Mouse (Mus musculus) urinary bladder, postnatal 14 days (tissue): ENCODE results near the gene Ptprg.

ENCODE experiments used
- DNase-seq: peaks from one replicate; pipeline ENCODE4 v3.0.0; 2021; ENCODE audit warnings: low spot score

The Ptprg gene

GRCm38 (mm10) chr14:11684104-11684503 is 130.8 kb downstream of the Ptprg start:
- DNase-seq: no peak

- DNase-seq: no peak
These were observed 134.2 kb downstream of the Ptprg start for GRCm38 (mm10) chr14:11687541-11687940.

- no peak for DNase-seq
These were observed 134.8 kb downstream of the Ptprg start for GRCm38 (mm10) chr14:11688142-11688541.

DNA sequence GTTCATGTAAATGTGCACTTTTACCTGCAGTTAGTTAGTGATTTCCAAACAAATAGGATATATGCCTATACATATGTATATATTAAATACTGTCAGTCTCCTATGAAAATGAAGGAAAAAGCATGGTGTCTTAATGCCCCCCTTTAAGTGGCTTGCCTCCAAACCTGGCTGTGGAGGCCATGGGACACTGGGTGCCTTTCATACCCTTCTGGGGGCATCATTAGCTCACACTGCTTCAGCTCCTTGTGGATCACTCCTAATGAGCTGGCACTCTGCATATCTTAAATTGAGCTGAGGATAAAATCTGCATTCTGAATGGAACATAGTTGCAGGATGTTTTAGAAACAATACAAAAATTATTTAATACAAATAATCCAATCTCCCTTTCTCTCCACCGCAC is 136.7 kb downstream of the Ptprg start:
- DNase-seq: no peak

GRCm38 (mm10) chr14:11691531-11691930 is 138.2 kb downstream of the Ptprg start:
- DNase-seq: no peak

DNA sequence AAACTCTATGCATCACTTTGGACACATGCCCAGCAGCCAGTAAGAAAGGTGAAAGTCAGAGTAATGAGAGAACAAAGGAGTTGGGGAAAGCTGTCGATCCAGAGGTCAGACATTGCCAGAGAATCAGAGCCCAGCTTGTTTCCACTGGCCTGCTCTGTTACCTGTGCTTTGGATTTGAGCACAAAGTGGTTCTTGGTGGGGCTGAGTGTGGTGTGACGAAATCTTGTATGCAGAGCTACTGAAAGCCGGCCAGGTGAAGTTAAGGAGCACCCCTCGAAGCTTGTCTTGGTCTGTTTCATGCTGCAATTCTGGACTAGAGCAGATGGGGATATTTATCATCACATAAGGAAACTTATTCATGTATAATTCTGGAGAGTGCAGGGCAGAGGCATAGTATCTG is 145.5 kb downstream of the Ptprg start:
- DNase-seq: no peak

DNA sequence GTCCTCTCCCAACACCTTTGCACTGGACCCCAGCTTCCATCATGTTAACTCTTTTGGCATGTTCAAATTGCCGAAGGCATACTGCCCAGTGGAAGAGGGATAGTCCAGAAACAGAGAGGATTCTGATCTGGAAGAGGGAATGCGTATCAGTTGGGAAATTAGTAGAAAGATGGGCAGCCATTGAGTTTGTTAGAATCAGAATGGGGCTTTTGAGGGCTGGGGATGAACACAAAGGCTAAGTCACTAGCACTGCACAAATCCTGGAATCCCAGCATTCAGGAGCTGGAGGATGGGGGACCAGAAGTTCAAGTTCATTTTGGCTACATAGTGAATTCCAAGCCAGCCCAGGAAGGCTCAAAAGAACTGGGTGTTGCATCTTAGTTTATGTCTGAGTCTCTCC is 146.3 kb downstream of the Ptprg start:
- no peak for DNase-seq

- DNase-seq: no peak
These were observed 148.4 kb downstream of the Ptprg start for GRCm38 (mm10) chr14:11701516-11702249.

GRCm38 (mm10) chr14:11702770-11703477 is 149.6 kb downstream of the Ptprg start:
- DNase-seq: no peak

DNA sequence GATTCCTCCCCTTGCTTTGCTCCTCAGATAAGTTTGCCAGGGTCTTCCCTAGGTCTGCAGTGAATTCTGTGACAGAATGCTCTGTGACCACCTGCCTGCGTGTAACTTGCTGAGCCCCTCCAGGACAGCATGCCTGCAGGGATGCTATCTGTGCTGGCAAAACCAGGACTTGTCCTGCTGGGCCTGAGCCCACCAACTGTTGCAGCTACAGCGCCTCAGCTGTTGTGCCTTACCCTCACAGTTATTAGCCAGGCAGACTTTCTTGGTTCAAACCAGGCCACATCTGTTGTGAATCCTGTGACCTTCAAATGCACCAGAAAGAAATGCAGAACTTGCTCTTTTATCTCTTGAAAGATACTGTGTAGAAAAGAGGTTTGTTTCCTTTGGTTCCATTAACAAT is 151.5 kb downstream of the Ptprg start:
- no peak for DNase-seq

- no peak for DNase-seq
These were observed 156.0 kb downstream of the Ptprg start for GRCm38 (mm10) chr14:11709352-11709751.

- no peak for DNase-seq
These were observed 156.5 kb downstream of the Ptprg start for GRCm38 (mm10) chr14:11709798-11710197.

GRCm38 (mm10) chr14:11710410-11711122 is 157.2 kb downstream of the Ptprg start:
- no peak for DNase-seq

DNA sequence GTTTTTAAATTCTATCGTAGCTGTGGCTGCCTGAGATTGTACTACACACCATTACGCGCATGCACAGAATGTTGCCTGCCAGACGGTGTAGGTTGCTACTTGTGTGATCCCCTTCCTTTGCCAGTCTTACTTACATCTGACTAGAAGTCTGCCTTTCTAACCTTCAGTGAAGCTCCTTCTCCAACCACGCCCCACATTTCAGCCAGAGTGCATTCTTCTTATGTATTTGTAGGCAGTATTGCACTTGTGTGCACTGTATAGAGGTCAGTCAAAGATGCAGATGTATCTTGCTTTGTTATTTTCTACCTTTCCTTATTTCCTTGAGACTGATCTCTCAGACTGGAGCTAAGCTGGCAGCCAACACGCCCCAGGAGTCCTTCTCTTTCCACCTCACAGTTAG is 158.8 kb downstream of the Ptprg start:
- DNase-seq: no peak

DNA sequence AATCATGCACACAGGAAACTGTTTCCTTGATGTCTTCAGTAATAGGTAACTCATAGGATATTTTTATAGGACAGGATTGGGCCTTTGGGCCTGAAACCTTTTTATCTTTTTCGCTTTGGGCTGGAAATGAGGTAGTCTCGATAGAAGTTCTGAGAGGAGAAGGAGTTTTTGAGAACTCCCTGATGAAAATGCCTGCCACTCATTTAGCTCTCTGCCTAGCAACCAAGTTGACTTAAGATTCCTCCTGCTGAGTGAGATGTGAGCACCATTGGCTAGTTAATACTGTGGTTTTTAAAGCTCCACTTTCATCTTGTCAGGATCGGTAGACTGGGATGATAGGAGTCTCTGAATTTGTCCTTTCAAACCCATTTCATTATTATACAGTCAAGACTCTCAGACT is 162.9 kb downstream of the Ptprg start:
- no peak for DNase-seq

DNA sequence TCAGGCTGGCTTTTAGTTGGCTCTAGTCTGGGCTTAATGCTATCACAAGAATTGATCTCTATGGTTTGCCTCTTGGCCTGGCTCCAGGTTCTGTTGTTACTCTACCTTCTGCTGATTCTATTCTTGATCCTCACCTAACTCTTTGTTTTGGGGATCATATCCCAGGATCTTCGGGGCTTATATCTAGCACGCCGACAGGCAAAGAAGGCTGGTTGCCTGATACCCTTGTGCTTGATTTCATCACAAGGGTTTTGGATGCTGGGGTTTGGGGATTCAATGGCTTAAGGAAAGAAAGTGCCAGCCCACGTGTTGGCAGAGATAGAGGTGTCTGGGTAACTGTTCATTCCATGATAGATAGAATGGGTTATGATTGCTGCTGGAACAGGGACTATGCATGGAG is 164.9 kb downstream of the Ptprg start:
- no peak for DNase-seq

DNA sequence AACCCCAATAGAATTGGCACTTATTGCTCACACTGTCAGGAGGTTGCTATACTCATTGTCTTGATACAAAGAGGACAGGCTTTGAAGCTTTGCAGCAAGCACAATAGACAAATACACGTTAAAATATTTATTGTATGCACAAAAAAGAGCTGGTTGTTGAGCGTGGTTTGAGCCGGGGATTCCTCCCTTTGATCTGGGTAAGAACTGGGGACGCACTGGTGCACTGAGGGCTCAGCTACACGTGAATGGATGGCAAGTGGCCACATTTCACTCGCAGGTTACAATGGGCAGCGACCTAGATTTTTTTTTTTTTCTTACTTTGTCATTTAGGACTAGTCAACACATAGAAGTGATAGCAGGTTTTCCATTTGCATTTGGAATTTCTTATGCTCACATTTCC is 165.9 kb downstream of the Ptprg start:
- no peak for DNase-seq

DNA sequence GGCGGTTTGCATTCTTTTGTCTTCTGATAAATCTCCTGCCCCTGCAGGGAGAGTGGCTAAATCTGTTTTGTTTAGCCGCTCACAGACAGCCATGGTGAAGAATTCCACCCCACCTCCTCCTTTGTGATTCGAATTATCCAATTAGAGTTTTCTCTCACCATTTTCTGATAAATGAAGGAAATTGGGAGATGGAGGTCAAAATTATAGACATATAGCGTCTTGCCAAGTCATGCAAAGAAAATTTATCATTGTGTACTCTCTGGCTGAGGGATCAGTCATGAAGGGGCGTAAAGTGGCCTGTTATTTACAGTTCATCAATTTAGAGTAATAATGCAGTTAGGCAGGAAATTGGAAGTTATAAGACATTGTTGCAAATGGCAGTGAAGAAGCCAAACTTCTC is 168.8 kb downstream of the Ptprg start:
- no peak for DNase-seq

DNA sequence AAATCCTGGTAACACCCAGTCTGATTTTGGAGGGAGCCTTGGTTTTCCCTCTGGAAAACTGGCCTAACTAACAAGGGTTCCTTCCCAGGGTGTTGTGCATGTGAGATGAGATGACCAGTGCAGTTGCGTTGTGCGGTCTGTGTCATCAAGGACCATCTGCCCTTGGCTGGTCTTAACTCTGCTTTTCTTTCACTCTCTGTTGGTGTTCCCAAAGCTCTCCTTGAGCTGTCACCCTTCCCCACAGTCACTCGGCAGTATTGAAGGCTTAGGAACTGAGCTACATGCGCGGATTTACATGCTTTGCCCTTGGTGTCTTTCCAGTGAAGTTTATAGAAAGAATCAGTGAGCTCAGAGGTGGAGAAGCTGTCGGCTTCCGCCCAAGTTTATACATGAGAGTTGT is 170.5 kb downstream of the Ptprg start:
- DNase-seq: no peak

DNA sequence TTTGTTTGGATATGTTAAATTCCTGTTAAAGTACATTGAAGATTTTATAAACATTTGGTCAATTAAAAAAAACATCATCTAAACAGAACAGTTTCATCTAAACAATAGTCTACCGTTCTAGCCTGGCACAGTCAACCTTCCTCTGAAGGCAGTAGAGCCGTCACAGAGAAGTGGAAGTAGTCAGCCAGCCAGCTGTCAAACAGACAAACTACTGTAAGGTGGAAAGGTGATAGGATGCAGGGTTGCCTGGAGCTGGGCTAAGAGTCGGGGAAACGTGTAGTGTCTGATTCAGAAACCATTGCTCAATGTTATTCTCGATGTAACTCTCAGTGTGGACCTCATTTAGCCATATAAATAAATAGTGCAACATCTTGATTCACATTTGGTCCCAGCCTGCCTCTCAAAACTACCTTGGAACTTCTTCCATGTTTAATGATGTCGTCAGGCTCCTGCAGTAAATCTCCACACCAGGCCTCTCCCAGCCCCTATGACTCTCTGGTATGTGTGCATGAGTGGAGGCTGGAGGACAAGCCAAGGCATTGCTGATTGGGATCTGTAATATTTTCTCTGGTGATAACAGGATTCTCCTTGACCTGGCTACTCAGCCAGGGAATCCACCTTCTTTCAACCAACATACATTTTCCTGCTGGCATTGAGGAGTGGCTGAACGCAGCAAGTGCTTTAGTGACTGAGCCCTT is 178.0 kb downstream of the Ptprg start:
- DNase-seq: no peak

DNA sequence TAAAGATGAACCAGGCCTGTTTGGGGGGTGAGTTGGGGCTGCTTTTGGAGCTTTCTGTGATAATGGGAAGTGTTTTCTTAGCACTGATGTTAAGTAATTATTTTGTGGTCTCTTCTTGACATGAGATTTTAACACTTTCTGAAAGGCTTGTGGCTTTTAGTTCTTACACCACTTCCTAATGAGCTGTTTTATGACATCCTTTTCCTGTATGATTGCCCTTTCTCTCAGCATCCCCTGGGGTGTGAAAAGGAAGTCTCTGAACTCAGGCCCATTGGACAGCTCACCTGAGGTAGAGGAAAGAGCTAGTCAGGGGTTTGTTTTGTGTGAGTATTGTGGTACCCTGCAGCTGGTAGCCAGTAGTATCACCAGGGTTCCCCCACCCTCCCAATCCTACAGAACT is 179.0 kb downstream of the Ptprg start:
- DNase-seq: no peak

DNA sequence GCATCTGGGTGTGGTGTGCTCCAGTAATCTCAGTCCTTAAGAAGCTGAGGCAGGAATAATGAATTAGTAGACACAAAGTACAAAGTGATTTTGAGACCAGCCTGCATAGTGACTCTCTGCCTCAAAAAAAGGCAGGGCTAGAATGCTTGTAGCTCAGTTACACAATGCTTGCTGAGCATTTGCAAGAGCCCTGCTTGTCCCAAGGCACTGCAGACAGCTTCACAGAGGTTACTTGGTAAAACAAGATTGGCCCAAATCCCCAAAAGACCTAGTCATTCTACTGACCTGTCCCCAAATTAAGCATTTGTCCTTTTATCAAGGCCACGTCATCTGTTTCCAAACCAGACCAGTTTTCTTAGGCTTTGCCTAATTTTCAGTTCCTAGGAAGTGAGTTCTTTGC is 190.4 kb downstream of the Ptprg start:
- DNase-seq: no peak

DNA sequence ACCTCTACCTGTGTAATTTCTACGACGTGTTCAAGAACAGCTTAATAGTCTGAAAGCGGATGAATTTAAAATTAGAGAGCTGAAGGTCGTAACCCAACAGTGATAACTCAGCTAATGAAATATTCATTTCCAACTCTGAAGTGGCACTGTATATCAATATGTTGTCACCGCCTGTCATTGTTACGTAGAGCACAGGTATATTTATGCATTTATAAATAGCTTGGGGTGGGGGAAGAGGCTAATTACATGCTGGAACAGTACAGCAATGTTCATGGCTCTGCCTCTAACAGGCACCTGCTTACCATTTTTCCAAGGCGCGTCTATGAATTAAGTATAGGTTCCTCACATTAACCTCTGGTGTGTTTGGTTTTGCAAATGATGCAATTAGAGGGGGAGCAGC is 199.3 kb downstream of the Ptprg start:
- no peak for DNase-seq
